Mouse (Mus musculus) heart, adult 2 months (tissue): ENCODE results near the gene Ssh3. TPM values are rescaled to one million over a fixed set of nuclear protein-coding genes. Genes with fewer than 3 reads are reported as not detected.
A peak's percentile ranks its signal among the peaks of the same experiment; 100 is the strongest.

ENCODE experiments used
- DNase-seq, 2 experiments: peaks; one replicate each; pipeline ENCODE4 v3.0.0; 2021
- H3K27ac ChIP-seq: fragments of 200-600 bp; 2 replicates; pipeline ENCODE4 v1.8.1; 2022
- H3K27me3 ChIP-seq: fragments of 200-500 bp; 2 replicates; pipeline ENCODE4 v1.6.1; 2012; ENCODE audit warnings: mild to moderate bottlenecking, low read length, inconsistent platforms, mixed read lengths; ENCODE audit not compliant: control insufficient read depth, insufficient read depth
- H3K36me3 ChIP-seq: fragments of 200-500 bp; 2 replicates; pipeline ENCODE4 v1.6.1; 2012; ENCODE audit warnings: low read length, inconsistent platforms; ENCODE audit not compliant: control insufficient read depth, insufficient read depth
- H3K4me1 ChIP-seq: fragments of 200-500 bp; 2 replicates; pipeline ENCODE4 v1.6.1; 2011; ENCODE audit warnings: low read length; ENCODE audit not compliant: control insufficient read depth, insufficient read depth
- H3K4me3 ChIP-seq: fragments of 200-600 bp; 2 replicates; pipeline ENCODE4 v1.8.1; 2022
- H3K79me2 ChIP-seq: fragments of 200-500 bp; replicated peaks from 2 replicates; pipeline ENCODE4 v1.6.1; 2012; ENCODE audit warnings: mild to moderate bottlenecking, inconsistent platforms, low read length, moderate library complexity, mixed read lengths; ENCODE audit not compliant: control insufficient read depth, insufficient read depth
- H3K9ac ChIP-seq: fragments of 200-500 bp; 2 replicates; pipeline ENCODE4 v1.6.1; 2012; ENCODE audit warnings: low read depth, mild to moderate bottlenecking, control low read depth, inconsistent platforms, low read length, mixed read lengths
- CTCF ChIP-seq: fragments of 200-600 bp; IDR thresholded peaks from 2 replicates; pipeline ENCODE4 v1.8.1; 2022; ENCODE audit warnings: antibody characterized with exemption, mild to moderate bottlenecking, moderate library complexity
- EP300 ChIP-seq: fragments of 200-500 bp; IDR thresholded peaks from 2 replicates; pipeline ENCODE4 v1.6.1; 2011; ENCODE audit warnings: low read depth, low read length, control low read depth; ENCODE audit not compliant: insufficient read depth
- POLR2A ChIP-seq: fragments of 200-500 bp; IDR thresholded peaks from 2 replicates; pipeline ENCODE4 v1.6.1; 2011; ENCODE audit warnings: mild to moderate bottlenecking, low read depth, low read length, control low read depth; ENCODE audit not compliant: insufficient read depth
- WGBS: fragments of 180-500 bp; shearing (Covaris S2); methylation state at CpG from one replicate; pipeline ENCODE4 v1.1.7; 2018; 5-methylcytosine and 5-hydroxymethylcytosine counted together
- intact Hi-C: fragments of 180-260 bp; cut with DNase I; formaldehyde crosslinking; loops from one replicate; pipeline ENCODE4 v1.15.1; 2025
- polyA plus RNA-seq: library from polyadenylated mRNA; depleted of rRNA; stranded (reverse); fragments of >200 nt; gene quantifications from 2 replicates; pipeline ENCODE4 v1.2.3, GENCODE M21; 2012
- total RNA-seq, 2 experiments: library from RNA; stranded (reverse); gene quantifications; 2 replicates each; pipeline ENCODE4 v1.2.3; 2021

Gene Ssh3
- total and polyA plus RNA-seq, 3 experiments = 6.7 to 15.9 (median 7.3) TPM

DNA sequence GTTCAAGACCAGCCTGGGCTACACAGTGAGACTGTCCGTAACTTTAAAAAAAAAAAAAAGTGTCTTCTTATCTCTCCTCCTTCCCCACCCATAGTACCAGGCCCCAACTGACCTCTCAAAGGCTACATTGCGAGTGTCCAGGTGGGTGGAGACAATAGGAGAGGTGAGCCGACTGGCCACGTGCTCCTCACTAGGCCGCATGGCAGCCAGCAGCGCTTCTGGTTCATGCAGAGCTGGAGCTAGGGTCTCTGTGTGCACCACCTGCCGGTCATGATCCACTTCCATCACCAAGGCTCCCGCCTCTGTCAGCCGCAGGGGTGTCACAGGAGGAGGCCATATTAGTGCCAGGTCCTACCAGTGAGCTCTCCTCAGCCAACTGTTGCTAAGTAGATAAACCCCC is 11.4 kb upstream of the Ssh3 start:
- DNase-seq = no peak
- Histone ChIP-seq H3K9ac (no peak overlapping the region), H3K79me2 (no peaks in the 10 kb centered on the region), H3K36me3 (no peaks in the 10 kb centered on the region), H3K27ac (no peak overlapping the region), H3K4me1 (peaks cover 2% of the 10 kb centered on the region; the same call in 1 of the 2 replicates), H3K4me3 (no peak overlapping the region), H3K27me3 (no peaks in the 10 kb centered on the region)
- TF ChIP-seq CTCF (no peak), POLR2A (no peak), EP300 (no peak)
- 98% methylated on average over 9 of the region's 9 CpGs for WGBS
- intact Hi-C loops = no loop called here

GRCm38 (mm10) chr19:4279487-4279886 is 10.5 kb upstream of the Ssh3 start:
- intact Hi-C loops = no loop called here
- 98% methylated on average over 1 of the region's 1 CpGs for WGBS
- no peak for DNase-seq

DNA sequence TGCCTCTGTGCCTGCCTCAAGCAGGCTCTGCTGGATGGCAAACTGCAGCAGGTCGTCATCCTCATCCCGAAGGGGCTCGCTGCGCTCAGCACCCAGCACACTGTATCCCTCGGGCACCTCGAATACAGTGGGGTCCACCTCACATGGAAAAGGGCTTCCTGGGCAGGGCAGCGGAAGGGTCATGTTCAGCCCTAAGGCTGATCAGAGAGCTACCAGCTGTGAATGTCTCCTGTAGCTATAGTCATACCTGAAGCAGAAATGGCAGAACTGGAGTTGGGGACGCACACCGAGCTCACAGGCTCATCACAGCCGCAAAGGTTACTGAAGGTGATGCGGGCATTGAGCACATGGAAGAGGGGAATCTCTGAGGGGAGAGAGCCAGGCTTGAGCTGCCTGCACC is 2.0 kb upstream of the Ssh3 start:
- H3K4me1 ChIP-seq = no peaks in the 10 kb centered on the region; the same call in 1 of the 2 replicates
- H3K9ac ChIP-seq = no peak overlapping the region
- no peaks in the 10 kb centered on the region for H3K27me3 ChIP-seq
- no peaks in the 10 kb centered on the region for H3K36me3 ChIP-seq
- WGBS = 96% methylated on average over 11 of the region's 11 CpGs
- H3K79me2 ChIP-seq = no peaks in the 10 kb centered on the region
- H3K27ac ChIP-seq = no peak overlapping the region
- no peak for DNase-seq
- H3K4me3 ChIP-seq = no peak overlapping the region
- intact Hi-C loops = no loop called here
- TF ChIP-seq CTCF (no peak), POLR2A (no peak), EP300 (no peak)

More at GRCm38 (mm10) chr19:4279487-4279886, 10.5 kb upstream of the Ssh3 start:
- H3K27me3 ChIP-seq = no peaks in the 10 kb centered on the region
- H3K4me3 ChIP-seq = no peak overlapping the region
- H3K36me3 ChIP-seq = no peaks in the 10 kb centered on the region
- peaks cover 2% of the 10 kb centered on the region; the same call in 1 of the 2 replicates for H3K4me1 ChIP-seq
- H3K9ac ChIP-seq = no peak overlapping the region
- peak; percentile 29 for TF ChIP-seq CTCF
- TF ChIP-seq EP300 = no peak
- no peaks in the 10 kb centered on the region for H3K79me2 ChIP-seq
- no peak overlapping the region for H3K27ac ChIP-seq

- DNase-seq = peak in 1 of 2 experiments; percentile 13
- Histone ChIP-seq H3K27me3 (no peaks in the 10 kb centered on the region), H3K9ac (no peak overlapping the region), H3K4me3 (no peak overlapping the region), H3K4me1 (no peaks in the 10 kb centered on the region; the same call in 1 of the 2 replicates), H3K27ac (no peak overlapping the region), H3K36me3 (no peaks in the 10 kb centered on the region), H3K79me2 (no peaks in the 10 kb centered on the region)
- 55% methylated on average over 6 of the region's 6 CpGs for WGBS
- intact Hi-C loops = no loop called here
- TF ChIP-seq CTCF (no peak), EP300 (no peak), POLR2A (no peak)
Observed at GRCm38 (mm10) chr19:4270187-4270586, 1.2 kb upstream of the Ssh3 start.

DNA sequence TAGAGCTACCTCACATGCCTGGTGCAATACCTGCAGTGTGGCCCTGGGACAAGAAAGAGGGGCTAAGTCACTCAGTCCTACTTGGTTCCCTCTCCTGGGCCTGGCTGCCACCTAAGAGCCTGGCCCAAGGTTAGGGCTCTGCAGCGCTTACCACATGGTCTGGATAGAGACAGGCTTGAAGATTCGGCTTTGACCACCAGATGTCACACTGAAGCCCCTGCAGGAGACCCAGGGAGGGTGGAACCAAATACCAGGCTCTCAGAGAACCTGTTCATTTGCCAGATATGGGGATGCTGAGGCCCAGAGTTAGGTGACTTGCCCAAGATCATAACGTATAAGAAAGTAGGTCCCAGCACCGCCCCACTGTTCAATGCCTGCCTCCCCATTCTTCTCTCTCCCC is 3.0 kb downstream of the Ssh3 start:
- DNase-seq = peak in 1 of 2 experiments; percentile 16
- no peaks in the 10 kb centered on the region for H3K79me2 ChIP-seq
- no peak overlapping the region for H3K27ac ChIP-seq
- H3K4me3 ChIP-seq = no peak overlapping the region
- H3K4me1 ChIP-seq = no peaks in the 10 kb centered on the region; the same call in 1 of the 2 replicates
- intact Hi-C loops = no loop called here
- no peak for TF ChIP-seq POLR2A
- TF ChIP-seq CTCF = peak; percentile 29
- no peak overlapping the region for H3K9ac ChIP-seq
- WGBS = 68% methylated on average over 4 of the region's 4 CpGs
- H3K36me3 ChIP-seq = no peaks in the 10 kb centered on the region
- H3K27me3 ChIP-seq = no peaks in the 10 kb centered on the region

DNA sequence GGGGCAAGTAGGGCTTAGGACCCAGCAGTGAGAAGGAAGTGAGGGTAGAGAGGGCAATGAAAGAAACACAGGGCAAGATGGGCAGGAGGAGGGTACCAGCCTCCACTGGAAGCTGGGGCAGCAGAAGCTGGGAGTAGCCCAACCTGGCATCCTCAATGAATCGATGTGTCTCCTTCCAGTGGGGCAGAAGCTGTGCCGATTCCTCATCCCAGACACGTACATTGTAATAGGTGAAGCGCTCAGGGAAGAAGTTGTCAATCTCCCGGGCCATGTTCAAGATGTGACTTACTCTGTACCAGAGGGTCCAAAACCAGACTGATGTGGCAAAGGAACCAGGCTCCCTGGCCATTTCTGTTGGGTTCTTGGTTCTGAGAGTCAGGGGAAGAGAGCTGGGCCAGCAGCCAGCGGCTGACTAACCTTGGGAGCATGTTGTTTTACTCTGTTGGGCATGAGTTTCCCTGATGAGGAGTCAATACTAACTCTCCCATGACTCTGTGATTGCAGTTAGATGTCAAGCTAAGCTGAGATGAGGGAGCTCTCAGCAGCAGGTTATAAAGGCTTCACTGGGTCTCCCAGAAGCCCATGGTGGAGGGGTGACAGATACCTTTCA is 4.7 kb downstream of the Ssh3 start:
- intact Hi-C loops = no loop called here
- 90% methylated on average over 6 of the region's 6 CpGs for WGBS
- Histone ChIP-seq H3K79me2 (no peaks in the 10 kb centered on the region), H3K27me3 (no peaks in the 10 kb centered on the region), H3K27ac (no peak overlapping the region), H3K4me3 (no peak overlapping the region), H3K4me1 (no peaks in the 10 kb centered on the region; the same call in 1 of the 2 replicates), H3K9ac (no peak overlapping the region), H3K36me3 (no peaks in the 10 kb centered on the region)
- DNase-seq = no peak
- TF ChIP-seq POLR2A = no peak
- no peak for TF ChIP-seq CTCF
- no peak for TF ChIP-seq EP300
